Mouse (Mus musculus) c-Kit-negative CD71-positive TER-119-positive erythroid progenitor cells, embryonic 14.5 days (primary cell): ENCODE measurements at regions not wholly inside any gene's neighbourhood (a gene's known extent, or its start where the extent isn't known, plus 50 kb on each side); places are given as distances from the start of the nearest gene placed in this dataset.
"Not testable (repeated sequence)": the region's sequence is repeated elsewhere in the genome, so short reads cannot be mapped to it uniquely, and the experiment has no call there.

Source experiments
- DNase-seq: peaks from one replicate; pipeline ENCODE4 v3.0.0-alpha.2; 2013; ENCODE audit warnings: low read depth, low spot score

DNA sequence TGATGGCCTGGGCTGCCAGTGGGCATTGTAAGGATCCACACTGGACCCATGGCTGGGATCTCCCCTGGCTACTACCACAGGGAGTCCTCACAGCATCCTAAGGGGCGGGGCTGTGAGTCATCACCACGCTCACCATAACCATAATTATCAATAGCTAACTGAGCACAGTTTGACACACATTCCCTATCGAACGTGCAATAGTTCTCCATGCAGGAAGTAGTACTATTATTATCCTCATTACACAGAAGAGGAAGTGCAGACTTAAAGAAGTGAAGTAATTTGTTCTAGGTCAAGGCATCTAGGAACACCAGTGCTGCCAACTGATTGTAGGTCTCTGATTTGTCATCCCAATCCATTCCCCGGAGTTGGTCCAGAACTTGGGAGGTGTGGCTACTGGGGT is 84.1 kb upstream of the Trim2 start:
- no peak for DNase-seq

GRCm38 (mm10) chr3:84388486-84388885 is 81.8 kb upstream of the Trim2 start:
- DNase-seq = no peak

DNA sequence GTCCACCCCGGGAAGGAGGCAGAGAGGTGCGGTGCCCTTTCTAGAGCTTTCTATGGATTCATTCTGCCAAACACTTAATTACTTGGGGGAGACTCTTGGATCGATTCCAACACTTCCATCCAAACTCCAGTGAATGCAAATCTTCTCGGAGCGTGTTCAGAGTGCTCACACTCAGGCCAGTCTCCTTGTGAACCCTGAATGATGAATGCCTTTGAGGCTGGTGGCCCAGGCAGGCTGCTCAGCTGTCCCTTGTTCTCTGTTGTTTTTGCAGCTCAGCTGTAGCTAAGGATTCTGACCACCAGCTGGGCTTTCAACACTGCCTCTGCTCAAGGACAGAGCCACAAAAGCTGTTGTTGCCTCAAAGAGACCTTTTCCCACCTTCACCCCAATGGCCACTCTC is 79.0 kb upstream of the Trim2 start:
- DNase-seq = no peak

GRCm38 (mm10) chr3:84383559-84383958 is 76.9 kb upstream of the Trim2 start:
- DNase-seq = peak; percentile 26

DNA sequence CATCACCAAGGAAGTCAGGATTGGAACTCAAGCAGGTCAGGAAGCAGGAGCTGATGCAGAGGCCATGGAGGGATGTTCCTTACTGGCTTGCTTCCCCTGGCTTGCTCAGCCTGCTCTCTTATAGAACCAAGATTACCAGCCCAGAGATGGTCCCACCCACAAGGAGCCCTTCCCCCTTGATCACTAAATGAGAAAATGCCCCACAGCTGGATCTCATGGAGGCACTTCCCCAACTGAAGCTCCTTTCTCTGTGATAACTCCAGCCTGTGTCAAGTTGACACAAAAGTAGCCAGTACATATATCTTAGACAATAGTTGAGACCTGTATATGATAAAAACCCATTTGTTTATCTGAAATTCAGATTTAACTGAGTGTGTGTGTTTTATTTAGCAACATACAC is 76.4 kb upstream of the Trim2 start:
- DNase-seq = not testable (repeated sequence)

DNA sequence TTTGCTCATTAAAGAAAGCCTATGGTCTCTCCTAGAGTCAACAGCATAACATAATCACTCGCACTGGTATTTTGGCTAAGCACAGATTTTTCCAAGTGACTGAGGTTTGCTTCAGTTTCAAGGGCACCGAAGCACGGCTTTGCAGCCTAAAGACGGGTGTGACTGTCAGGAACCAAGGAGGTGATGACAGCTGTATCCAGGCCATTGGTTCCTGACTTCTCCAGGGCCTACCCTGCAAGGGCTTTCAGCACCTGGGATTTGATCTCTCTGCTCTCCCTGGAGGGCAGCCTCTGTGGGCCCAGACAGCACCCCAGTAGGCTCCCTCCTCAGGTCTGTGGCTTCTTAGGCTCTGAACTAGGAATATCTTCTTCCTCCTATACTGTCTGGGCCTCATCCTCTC is 75.3 kb upstream of the Trim2 start:
- DNase-seq = no peak

DNA sequence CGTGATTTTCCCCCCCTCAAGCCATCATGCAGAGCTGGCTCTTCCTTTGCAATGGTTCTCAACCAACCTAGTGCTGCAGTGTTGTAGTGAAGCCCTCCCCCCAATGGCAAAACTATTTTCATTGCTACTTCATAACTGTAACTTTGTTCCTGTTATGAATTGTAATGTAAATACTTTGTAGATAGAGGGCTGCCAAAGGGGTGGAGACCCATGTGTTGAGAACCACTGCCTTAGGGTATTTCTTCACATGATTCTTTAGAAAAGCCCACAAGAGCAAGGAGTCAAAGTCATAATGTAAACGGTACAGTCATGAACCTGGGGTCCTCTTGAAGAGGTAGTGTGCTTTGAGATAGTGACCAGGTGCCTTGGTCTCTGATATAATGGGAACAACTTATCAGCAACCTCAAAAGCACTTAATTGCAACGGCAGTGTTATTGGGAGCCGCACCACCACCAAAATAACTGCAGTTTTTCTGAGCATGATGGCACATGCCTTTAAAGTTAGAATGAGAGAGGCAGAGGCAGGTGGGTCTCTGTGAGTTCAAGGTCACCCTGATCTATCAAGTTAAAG is 72.4 kb upstream of the Trim2 start:
- no peak for DNase-seq

DNA sequence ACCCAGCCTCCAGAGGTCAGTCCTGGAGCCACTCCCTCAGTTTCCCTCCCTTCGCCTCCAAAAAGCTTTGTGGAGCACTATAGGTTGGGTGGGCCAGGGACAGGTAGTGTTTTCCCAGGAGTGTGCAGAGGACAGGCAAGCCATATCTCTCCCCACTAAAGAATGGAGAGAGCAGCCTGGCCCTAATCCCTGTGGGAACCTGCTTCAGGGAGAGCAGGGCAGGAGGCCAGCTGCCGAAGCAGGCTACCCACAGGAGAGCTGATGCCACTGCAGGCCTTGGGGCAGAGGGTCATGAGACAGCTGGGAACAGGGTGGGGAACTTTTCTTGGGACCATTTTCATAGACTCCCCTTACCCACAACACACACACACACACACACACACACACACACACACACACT is 69.8 kb upstream of the Trim2 start:
- no peak for DNase-seq

- no peak for DNase-seq
These were observed 69.2 kb upstream of the Trim2 start for GRCm38 (mm10) chr3:84375832-84376231.

DNA sequence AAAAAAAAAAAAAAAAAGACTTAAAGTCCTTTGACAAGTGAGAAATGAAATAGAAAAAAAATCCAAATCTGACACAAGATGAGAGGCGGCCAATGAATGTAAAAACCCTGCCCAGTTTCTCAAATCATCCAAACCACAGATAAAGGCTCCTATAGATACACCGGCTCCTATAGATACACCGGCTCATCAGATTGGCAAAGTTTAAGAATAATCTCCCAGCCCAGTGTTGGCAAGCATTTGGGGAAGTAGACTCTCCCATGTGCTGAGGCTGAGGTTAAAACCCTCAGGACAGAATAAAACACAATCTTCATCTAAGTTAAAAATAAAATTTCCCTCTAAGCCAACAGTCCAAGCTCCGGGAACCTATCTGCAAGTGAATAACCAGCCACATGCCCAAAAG is 65.2 kb upstream of the Trim2 start:
- DNase-seq = no peak

- no peak for DNase-seq
These were observed 60.6 kb upstream of the Trim2 start for GRCm38 (mm10) chr3:84367145-84367740.

DNA sequence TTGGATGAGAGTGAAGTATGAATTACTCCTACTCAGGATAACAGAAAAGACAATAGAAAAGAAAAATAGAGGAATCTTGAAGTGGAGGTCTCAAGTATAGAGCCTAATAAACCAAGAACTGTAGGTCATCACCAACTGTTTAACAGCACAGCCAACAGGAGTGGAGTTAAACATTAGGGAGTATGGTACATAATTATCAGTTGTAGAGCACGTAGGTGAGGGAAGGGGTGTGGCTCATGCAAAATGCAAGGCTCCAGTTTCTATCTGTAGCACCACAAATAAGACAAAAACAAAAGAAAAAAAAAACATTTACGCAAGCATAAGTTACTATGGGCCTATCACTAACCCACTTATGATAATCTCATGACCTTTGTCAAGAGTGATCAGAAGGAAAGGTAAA is 52.0 kb upstream of the Trim2 start:
- no peak for DNase-seq

- DNase-seq = no peak
These were observed 50.0 kb upstream of the Trim2 start for GRCm38 (mm10) chr3:84356690-84357014.
